Mouse (Mus musculus) heart, embryonic 11.5 days (tissue): ENCODE results near the gene Bmf. TPM values are rescaled to one million over a fixed set of nuclear protein-coding genes. Genes with fewer than 3 reads are reported as not detected.

Experiments used
- ATAC-seq: fragments of 200-750 bp; cut with Nextera tagmentation; replicated peaks from 2 replicates; pipeline ENCODE4 v1.8.0; 2017; ENCODE audit warnings: moderate library complexity; ENCODE audit not compliant: insufficient number of reproducible peaks, low FRiP score, low TSS enrichment
- H3K27ac ChIP-seq: fragments of 300-500 bp; sonication (generic); 2 replicates; pipeline ENCODE4 v1.5.1; 2014; ENCODE audit warnings: mild to moderate bottlenecking, low read depth, low read length
- H3K27me3 ChIP-seq: fragments of 300-500 bp; sonication (generic); 2 replicates; pipeline ENCODE4 v1.6.1; 2014; ENCODE audit warnings: mild to moderate bottlenecking, low read length, mixed read lengths; ENCODE audit not compliant: control insufficient read depth, insufficient read depth
- H3K36me3 ChIP-seq: fragments of 300-500 bp; sonication (generic); 2 replicates; pipeline ENCODE4 v1.6.1; 2014; ENCODE audit warnings: mild to moderate bottlenecking, low read length, moderate library complexity, mixed read lengths; ENCODE audit not compliant: control insufficient read depth, insufficient read depth
- H3K4me1 ChIP-seq: fragments of 300-500 bp; sonication (generic); 2 replicates; pipeline ENCODE4 v1.6.1; 2014; ENCODE audit warnings: low read length; ENCODE audit not compliant: control insufficient read depth, insufficient read depth
- H3K4me2 ChIP-seq: fragments of 300-500 bp; sonication (generic); 2 replicates; pipeline ENCODE4 v1.6.1; 2014; ENCODE audit warnings: mild to moderate bottlenecking, moderate library complexity
- H3K4me3 ChIP-seq: fragments of 300-500 bp; sonication (generic); 2 replicates; pipeline ENCODE4 v1.5.1; 2014; ENCODE audit warnings: low read depth, low read length
- H3K9ac ChIP-seq: fragments of 300-500 bp; sonication (generic); 2 replicates; pipeline ENCODE4 v1.6.1; 2014; ENCODE audit warnings: mild to moderate bottlenecking, low read depth, low read length, moderate library complexity
- H3K9me3 ChIP-seq: fragments of 300-500 bp; sonication (generic); replicated peaks from 2 replicates; pipeline ENCODE4 v1.6.1; 2016; ENCODE audit warnings: low read length; ENCODE audit not compliant: control insufficient read depth
- WGBS: fragments of 180-500 bp; shearing (Covaris S2); extraction: QIAGEN DNeasy Blood & Tissue Kit; methylation state at CpG from one replicate; pipeline ENCODE4 v1.1.7; 2014; ENCODE audit not compliant: insufficient replicate concordance; 5-methylcytosine and 5-hydroxymethylcytosine counted together
- polyA plus RNA-seq: library from polyadenylated mRNA; unstranded; fragments of >200 nt; fragmentation: Nextera tagmentation; extraction: Ambion mirVana; gene quantifications from 2 replicates; pipeline ENCODE4 v1.2.1, GENCODE M21; 2014

The Bmf gene
- polyA plus RNA-seq, 1 experiment from 2014 or later, result 3.7 TPM

DNA sequence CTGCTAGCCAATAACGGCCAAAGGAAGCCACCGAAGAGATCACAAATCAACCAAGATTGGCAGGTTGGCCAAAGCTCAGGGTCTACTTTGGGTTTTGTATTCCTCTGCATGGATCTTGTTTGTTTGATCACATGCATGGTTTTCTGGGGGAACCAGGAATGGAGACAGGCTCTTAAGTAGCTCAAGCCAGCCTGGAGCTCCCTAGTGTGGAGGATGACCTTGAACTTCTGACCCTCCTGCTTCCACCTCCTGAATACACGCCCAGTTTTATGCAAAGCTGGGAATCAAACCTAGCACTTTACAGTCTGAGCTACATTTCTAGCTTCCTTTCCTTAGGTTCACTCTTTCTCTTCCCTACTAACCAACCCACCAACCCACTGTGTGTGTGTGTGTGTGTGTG is 64.1 kb downstream of the Bmf start:
- 71% methylated on average over 3 of the region's 3 CpGs for WGBS
- Histone ChIP-seq H3K4me3 (no peak overlapping the region), H3K27ac (no peak overlapping the region), H3K27me3 (no peaks in the 10 kb centered on the region), H3K4me2 (no peak overlapping the region), H3K9ac (no peak overlapping the region), H3K4me1 (peaks cover 5% of the 10 kb centered on the region), H3K36me3 (no peaks in the 10 kb centered on the region), H3K9me3 (no peaks in the 10 kb centered on the region)
- no peak for ATAC-seq

- Histone ChIP-seq H3K4me1 (no peaks in the 10 kb centered on the region), H3K9ac (no peak overlapping the region), H3K27ac (no peak overlapping the region), H3K27me3 (no peaks in the 10 kb centered on the region), H3K9me3 (no peaks in the 10 kb centered on the region), H3K36me3 (no peaks in the 10 kb centered on the region), H3K4me2 (no peak overlapping the region), H3K4me3 (no peak overlapping the region)
- 73% methylated on average over 9 of the region's 9 CpGs for WGBS
- no peak for ATAC-seq
These were observed 65.0 kb downstream of the Bmf start for GRCm38 (mm10) chr2:118484386-118484898.

DNA sequence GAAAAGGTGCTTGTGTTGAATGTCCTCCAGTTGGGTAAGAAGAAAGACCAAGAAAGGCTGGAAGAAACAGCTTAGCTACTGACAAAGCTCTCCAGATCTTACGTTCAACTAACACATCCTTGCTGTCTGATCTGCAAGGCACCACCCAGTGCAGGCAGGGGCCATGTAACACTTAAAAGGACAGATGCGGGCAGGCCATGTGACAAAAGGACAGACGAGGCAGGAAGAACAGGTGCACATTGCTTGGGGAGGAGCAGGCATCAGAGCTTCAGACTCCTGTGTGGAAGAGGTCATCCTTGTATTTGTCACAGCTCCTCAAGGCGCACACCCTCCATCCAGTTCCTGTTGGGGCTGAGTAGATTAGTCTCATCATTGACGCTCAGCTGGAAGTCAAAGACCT is 66.5 kb downstream of the Bmf start:
- H3K4me2 ChIP-seq, result no peak overlapping the region
- H3K36me3 ChIP-seq, result no peaks in the 10 kb centered on the region
- H3K4me1 ChIP-seq, result peaks cover 5% of the 10 kb centered on the region; the same call in 1 of the 2 replicates
- ATAC-seq, result no peak
- no peaks in the 10 kb centered on the region for H3K27me3 ChIP-seq
- H3K9me3 ChIP-seq, result no peaks in the 10 kb centered on the region
- WGBS, result 81% methylated on average over 5 of the region's 5 CpGs
- no peak overlapping the region for H3K9ac ChIP-seq
- H3K27ac ChIP-seq, result no peak overlapping the region
- H3K4me3 ChIP-seq, result no peak overlapping the region

DNA sequence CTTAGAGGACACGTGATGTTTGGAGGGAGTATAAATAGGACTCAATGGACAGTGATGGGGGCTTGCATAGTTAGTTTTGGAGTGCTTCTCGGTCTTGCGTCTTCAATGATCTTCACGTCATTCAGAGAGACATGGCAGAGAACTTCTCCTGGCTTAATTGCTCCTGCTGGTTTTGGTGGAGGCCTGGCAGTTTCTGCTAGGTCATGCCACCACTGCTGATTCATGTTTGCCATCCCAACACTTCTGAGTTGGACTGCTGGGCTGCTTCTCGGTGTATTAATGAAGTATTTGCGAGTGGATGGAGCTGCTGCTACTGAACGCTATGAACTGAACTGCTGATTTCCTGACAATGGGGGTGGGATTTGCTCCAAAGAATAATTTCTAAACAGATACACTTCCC is 68.6 kb downstream of the Bmf start:
- no peak for ATAC-seq
- Histone ChIP-seq H3K4me3 (no peak overlapping the region), H3K4me2 (no peak overlapping the region), H3K27me3 (no peaks in the 10 kb centered on the region), H3K27ac (no peak overlapping the region), H3K9me3 (no peaks in the 10 kb centered on the region), H3K9ac (no peak overlapping the region), H3K36me3 (peaks cover 4% of the 10 kb centered on the region; the same call in 1 of the 2 replicates), H3K4me1 (peaks cover 6% of the 10 kb centered on the region; the same call in 1 of the 2 replicates)
- WGBS, result 90% methylated on average over 7 of the region's 7 CpGs

- peak; percentile 92 for ATAC-seq
- H3K27me3 ChIP-seq, result no peaks in the 10 kb centered on the region
- H3K4me3 ChIP-seq, result peak within 1 kb of the TSS; percentile 84
- H3K9ac ChIP-seq, result peak within 1 kb of the TSS; percentile 89
- H3K4me2 ChIP-seq, result peak within 1 kb of the TSS; percentile 75
- H3K9me3 ChIP-seq, result no peaks in the 10 kb centered on the region
- H3K4me1 ChIP-seq, result peaks cover 6% of the 10 kb centered on the region; the same call in 1 of the 2 replicates
- under 1% methylated on average over 35 of the region's 35 CpGs for WGBS
- H3K36me3 ChIP-seq, result peaks cover 10% of the 10 kb centered on the region; the same call in 1 of the 2 replicates
- peak within 1 kb of the TSS; percentile 80 for H3K27ac ChIP-seq
These were observed 70.0 kb downstream of the Bmf start, which contains the start of gene Srp14 for GRCm38 (mm10) chr2:118479550-118479909. Srp14 (minus strand) TSS chr2:118479711.

GRCm38 (mm10) chr2:118478833-118479549 is 70.5 kb downstream of the Bmf start:
- Histone ChIP-seq H3K27ac (peak overlapping the region; percentile 80), H3K4me1 (peaks cover 6% of the 10 kb centered on the region; the same call in 1 of the 2 replicates), H3K4me2 (peak overlapping the region; percentile 75), H3K9me3 (no peaks in the 10 kb centered on the region), H3K9ac (peak overlapping the region; percentile 89), H3K36me3 (peaks cover 14% of the 10 kb centered on the region), H3K27me3 (no peaks in the 10 kb centered on the region), H3K4me3 (peak overlapping the region; percentile 84)
- peak; percentile 66 for ATAC-seq
- WGBS, result 2% methylated on average over 52 of the region's 52 CpGs

Other genes starting within 250 kb of the Bmf start
- 0.06 TPM in 1 of 2 replicates, not detected in the other for gene Gpr176, start 176.3 kb downstream of the Bmf start, polyA plus RNA-seq
- 9.0 and 9.7 TPM in 2 replicates for gene Eif2ak4, start 161.1 kb downstream of the Bmf start, polyA plus RNA-seq
- gene Srp14, start 70.0 kb downstream of the Bmf start, polyA plus RNA-seq, result 202 and 204 TPM in 2 replicates
- gene Bub1b, start 48.5 kb upstream of the Bmf start, polyA plus RNA-seq, result 67.3 and 83.3 TPM in 2 replicates
- gene Pak6, start 113.6 kb upstream of the Bmf start, polyA plus RNA-seq, result 1.8 and 3.0 TPM in 2 replicates
- gene Ankrd63, start 154.3 kb upstream of the Bmf start, polyA plus RNA-seq, result 0.66 and 0.80 TPM in 2 replicates
- 0.99 and 1.4 TPM in 2 replicates for gene Plcb2, start 178.8 kb upstream of the Bmf start, polyA plus RNA-seq
- gene Inafm2, start 196.1 kb upstream of the Bmf start, polyA plus RNA-seq, result 45.4 and 46.7 TPM in 2 replicates
- 1.0 and 1.3 TPM in 2 replicates for gene Ccdc9b, start 213.0 kb upstream of the Bmf start, polyA plus RNA-seq
- not detected in 2 replicates for gene Phgr1, start 223.1 kb upstream of the Bmf start, polyA plus RNA-seq
- 0.21 and 0.27 TPM in 2 replicates for gene Disp2, start 230.0 kb upstream of the Bmf start, polyA plus RNA-seq